Mouse (Mus musculus): ENCODE data around the gene Axin2.

DNA sequence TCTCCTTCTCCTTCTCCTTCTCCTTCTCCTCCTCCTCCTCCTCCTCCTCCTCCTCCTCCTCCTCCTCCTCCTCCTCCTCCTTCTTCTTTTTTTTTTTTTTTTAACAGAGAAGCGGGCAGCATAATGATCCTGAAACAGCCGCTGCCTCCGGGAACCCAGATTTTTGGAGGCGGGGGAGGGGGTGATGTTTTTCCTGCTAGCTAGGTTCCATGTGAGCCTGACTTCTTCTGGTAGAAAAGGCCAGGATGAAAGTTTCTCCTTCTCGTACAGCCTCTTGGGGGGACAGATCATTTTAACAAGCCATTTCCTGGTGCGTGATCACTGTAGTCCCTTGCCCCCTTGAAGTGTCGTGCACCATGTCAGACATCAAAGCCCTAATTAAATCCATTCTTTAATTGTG lies 27.7 kb upstream of the Axin2 start:
- TF ChIP-seq CTCF (IDR thresholded peaks at IDR 0.05; ENCODE audit: low read depth, low read length) (no peak), POLR2A (IDR thresholded peaks at IDR 0.05; ENCODE audit: extremely low read depth, insufficient read depth, low read length) (no peak)
